Mouse (Mus musculus) lung, embryonic 16.5 days (tissue): ENCODE measurements at regions not wholly inside any gene's neighbourhood (a gene's known extent, or its start where the extent isn't known, plus 50 kb on each side); places are given as distances from the start of the nearest gene placed in this dataset.

Source experiments
- ATAC-seq: fragments of 200-750 bp; cut with Nextera tagmentation; 2 replicates; pipeline ENCODE4 v1.8.0; 2017; ENCODE audit warnings: low read depth, mild to moderate bottlenecking, moderate library complexity
- H3K27ac ChIP-seq: fragments of 300-500 bp; sonication (generic); 2 replicates; pipeline ENCODE4 v1.5.1; 2014; ENCODE audit warnings: mild to moderate bottlenecking, control low read depth, low read length
- H3K27me3 ChIP-seq: fragments of 300-500 bp; sonication (generic); 2 replicates; pipeline ENCODE4 v1.6.1; 2014; ENCODE audit warnings: low read depth, low read length, mixed read lengths; ENCODE audit not compliant: control insufficient read depth, insufficient read depth
- H3K36me3 ChIP-seq: fragments of 300-500 bp; sonication (generic); 2 replicates; pipeline ENCODE4 v1.6.1; 2014; ENCODE audit warnings: low read length; ENCODE audit not compliant: control insufficient read depth, insufficient read depth
- H3K4me1 ChIP-seq: fragments of 300-500 bp; sonication (generic); replicated peaks from 2 replicates; pipeline ENCODE4 v1.6.1; 2014; ENCODE audit warnings: low read length, mixed read lengths; ENCODE audit not compliant: control insufficient read depth, insufficient read depth
- H3K4me2 ChIP-seq: fragments of 300-500 bp; sonication (generic); 2 replicates; pipeline ENCODE4 v1.6.1; 2014; ENCODE audit warnings: low read depth, low read length, control low read depth
- H3K4me3 ChIP-seq: fragments of 300-500 bp; sonication (generic); 2 replicates; pipeline ENCODE4 v1.5.1; 2014; ENCODE audit warnings: mild to moderate bottlenecking, low read length, control low read depth
- H3K9ac ChIP-seq: fragments of 300-500 bp; sonication (generic); 2 replicates; pipeline ENCODE4 v1.6.1; 2014; ENCODE audit warnings: low read length, control low read depth
- H3K9me3 ChIP-seq: fragments of 300-500 bp; sonication (generic); 2 replicates; pipeline ENCODE4 v1.6.1; 2016; ENCODE audit warnings: low read length; ENCODE audit not compliant: control insufficient read depth
- WGBS: fragments of 180-500 bp; shearing (Covaris S2); extraction: QIAGEN DNeasy Blood & Tissue Kit; methylation state at CpG from one replicate; pipeline ENCODE4 v1.1.7; 2014; 5-methylcytosine and 5-hydroxymethylcytosine counted together

- no peak overlapping the region for H3K9ac ChIP-seq
- no peaks in the 10 kb centered on the region for H3K36me3 ChIP-seq
- H3K27me3 ChIP-seq, result no peaks in the 10 kb centered on the region
- H3K9me3 ChIP-seq, result no peaks in the 10 kb centered on the region
- no peak overlapping the region for H3K27ac ChIP-seq
- H3K4me1 ChIP-seq, result no peaks in the 10 kb centered on the region
- H3K4me2 ChIP-seq, result no peak overlapping the region
- no peak for ATAC-seq
- 25% methylated on average over 5 of the region's 5 CpGs for WGBS
- H3K4me3 ChIP-seq, result no peak overlapping the region
Measured at GRCm38 (mm10) chr6:133904501-133904900, 50.9 kb upstream of the Kap start.

GRCm38 (mm10) chr6:133934667-133935066, 81.1 kb upstream of the Kap start:
- Histone ChIP-seq H3K9ac (no peak overlapping the region), H3K27me3 (no peaks in the 10 kb centered on the region), H3K36me3 (no peaks in the 10 kb centered on the region), H3K9me3 (no peaks in the 10 kb centered on the region), H3K4me2 (no peak overlapping the region), H3K4me3 (no peak overlapping the region), H3K4me1 (no peaks in the 10 kb centered on the region), H3K27ac (no peak overlapping the region)
- 83% methylated on average over 7 of the region's 7 CpGs for WGBS
- ATAC-seq, result no peak

- Histone ChIP-seq H3K36me3 (no peaks in the 10 kb centered on the region), H3K4me3 (no peak overlapping the region), H3K9ac (no peak overlapping the region), H3K4me2 (no peak overlapping the region), H3K9me3 (no peaks in the 10 kb centered on the region), H3K27ac (no peak overlapping the region), H3K4me1 (no peaks in the 10 kb centered on the region), H3K27me3 (no peaks in the 10 kb centered on the region)
- 85% methylated on average over 2 of the region's 2 CpGs for WGBS
- ATAC-seq, result no peak
Measured at GRCm38 (mm10) chr6:133935671-133936070, 82.1 kb upstream of the Kap start.

- ATAC-seq, result no peak
- Histone ChIP-seq H3K27me3 (no peaks in the 10 kb centered on the region), H3K27ac (no peak overlapping the region)
Measured at GRCm38 (mm10) chr6:133959902-133960634, 75.4 kb upstream of the Etv6 start.

GRCm38 (mm10) chr6:133960713-133961112, 74.8 kb upstream of the Etv6 start:
- H3K4me3 ChIP-seq, result no peak overlapping the region
- H3K27ac ChIP-seq, result no peak overlapping the region
- no peak overlapping the region for H3K9ac ChIP-seq
- no peaks in the 10 kb centered on the region for H3K27me3 ChIP-seq
- H3K4me2 ChIP-seq, result no peak overlapping the region
- WGBS, result 23% methylated on average over 7 of the region's 7 CpGs
- ATAC-seq, result no peak
- no peaks in the 10 kb centered on the region for H3K4me1 ChIP-seq
- no peaks in the 10 kb centered on the region for H3K9me3 ChIP-seq
- H3K36me3 ChIP-seq, result no peaks in the 10 kb centered on the region

More at GRCm38 (mm10) chr6:133959902-133960634, 75.4 kb upstream of the Etv6 start:
- Histone ChIP-seq H3K9ac (no peak overlapping the region), H3K36me3 (no peaks in the 10 kb centered on the region), H3K4me2 (no peak overlapping the region), H3K9me3 (no peaks in the 10 kb centered on the region), H3K4me1 (no peaks in the 10 kb centered on the region), H3K4me3 (no peak overlapping the region)
- 72% methylated on average over 11 of the region's 11 CpGs for WGBS

- Histone ChIP-seq H3K36me3 (no peaks in the 10 kb centered on the region), H3K4me1 (no peaks in the 10 kb centered on the region), H3K4me3 (no peak overlapping the region), H3K27me3 (no peaks in the 10 kb centered on the region), H3K4me2 (no peak overlapping the region), H3K9me3 (no peaks in the 10 kb centered on the region), H3K27ac (no peak overlapping the region), H3K9ac (no peak overlapping the region)
- WGBS, result 76% methylated on average over 5 of the region's 5 CpGs
- no peak for ATAC-seq
Measured at GRCm38 (mm10) chr6:133962641-133963040, 72.9 kb upstream of the Etv6 start.

GRCm38 (mm10) chr6:133963264-133963663, 72.2 kb upstream of the Etv6 start:
- H3K27ac ChIP-seq, result no peak overlapping the region
- no peak overlapping the region for H3K9ac ChIP-seq
- H3K9me3 ChIP-seq, result no peaks in the 10 kb centered on the region
- H3K27me3 ChIP-seq, result no peaks in the 10 kb centered on the region
- no peak overlapping the region for H3K4me2 ChIP-seq
- H3K36me3 ChIP-seq, result no peaks in the 10 kb centered on the region
- no peak overlapping the region for H3K4me3 ChIP-seq
- no peak for ATAC-seq
- H3K4me1 ChIP-seq, result no peaks in the 10 kb centered on the region
- 72% methylated on average over 6 of the region's 6 CpGs for WGBS

- no peak overlapping the region for H3K27ac ChIP-seq
Measured at GRCm38 (mm10) chr6:133967286-133967685, 68.2 kb upstream of the Etv6 start.

GRCm38 (mm10) chr6:133972054-133972705, 63.3 kb upstream of the Etv6 start:
- Histone ChIP-seq H3K9me3 (no peaks in the 10 kb centered on the region), H3K27ac (no peak overlapping the region), H3K4me3 (no peak overlapping the region), H3K4me2 (no peak overlapping the region), H3K4me1 (no peaks in the 10 kb centered on the region), H3K27me3 (no peaks in the 10 kb centered on the region), H3K9ac (no peak overlapping the region), H3K36me3 (no peaks in the 10 kb centered on the region)
- ATAC-seq, result no peak
- WGBS, result 67% methylated on average over 6 of the region's 6 CpGs

More at GRCm38 (mm10) chr6:133967286-133967685, 68.2 kb upstream of the Etv6 start:
- WGBS, result 85% methylated on average over 3 of the region's 3 CpGs
- Histone ChIP-seq H3K9me3 (no peaks in the 10 kb centered on the region), H3K4me3 (no peak overlapping the region), H3K36me3 (no peaks in the 10 kb centered on the region), H3K4me1 (no peaks in the 10 kb centered on the region), H3K4me2 (no peak overlapping the region), H3K9ac (no peak overlapping the region), H3K27me3 (no peaks in the 10 kb centered on the region)
- ATAC-seq, result no peak
